Mouse (Mus musculus): ENCODE results near the gene Rtkn. TPM values are rescaled to one million over a fixed set of nuclear protein-coding genes. Genes with fewer than 3 reads are reported as not detected.

Gene Rtkn
- polyA plus RNA-seq, 1 experiment: 48.5 TPM

DNA sequence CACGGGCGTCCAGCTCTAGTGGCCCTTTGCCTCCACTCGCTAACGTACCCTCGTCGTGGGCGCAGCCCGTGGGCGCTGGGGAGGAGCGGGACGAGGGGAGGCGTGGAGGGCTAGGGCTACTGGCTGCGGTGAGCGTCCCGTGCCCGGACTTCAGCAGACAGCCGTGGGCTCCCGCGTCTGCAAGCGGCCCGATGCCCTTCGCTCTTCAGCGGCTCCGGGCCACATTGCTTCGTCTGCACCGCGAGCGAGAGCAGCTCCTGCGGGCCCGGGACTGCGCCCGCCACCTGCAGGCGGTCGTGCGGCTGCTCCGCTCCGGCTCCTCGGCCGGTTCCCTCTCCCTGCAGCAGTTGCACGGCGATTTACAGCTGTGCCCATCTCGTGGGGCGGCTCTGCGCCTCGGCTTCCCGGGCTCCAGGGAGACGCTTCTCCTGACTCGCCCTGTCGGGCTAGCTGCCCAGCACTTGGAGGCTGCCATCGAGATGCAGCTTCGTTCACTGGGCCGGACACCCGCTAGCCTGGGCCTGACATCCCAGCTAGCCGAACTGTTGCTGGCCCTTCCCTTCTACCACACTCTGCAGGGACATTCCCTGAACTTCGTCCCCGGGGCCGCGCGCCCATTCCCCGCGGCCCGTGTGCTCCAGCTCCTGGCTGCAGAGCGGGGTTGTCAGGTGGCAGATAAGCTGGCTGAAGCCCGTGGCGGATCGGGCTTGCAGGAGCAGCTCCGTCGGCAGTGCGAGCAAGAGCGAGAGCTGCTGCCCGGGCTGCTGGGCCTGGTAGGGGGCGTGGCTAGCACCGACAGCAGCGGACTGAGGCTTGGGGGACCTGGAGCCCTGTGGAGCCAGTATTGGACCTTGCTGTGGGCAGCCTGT is 33.3 kb upstream of the Rtkn start:
- peaks cover 1% of the 10 kb centered on the region for H3K27me3 ChIP-seq (replicated peaks)
- no peaks in the 10 kb centered on the region for H3K9me3 ChIP-seq
- H3K4me3 ChIP-seq (replicated peaks): peak overlapping the region; percentile 99
- H3K36me3 ChIP-seq (replicated peaks; ENCODE audit: low read length): peaks cover 33% of the 10 kb centered on the region
- H3K4me1 ChIP-seq: peaks cover 34% of the 10 kb centered on the region
- TF ChIP-seq GATA1 (IDR thresholded peaks at IDR 0.05; ENCODE audit: borderline replicate concordance, low read length): no peak
- TF ChIP-seq FLI1 (IDR thresholded peaks at IDR 0.05; ENCODE audit: low read length): no peak

DNA sequence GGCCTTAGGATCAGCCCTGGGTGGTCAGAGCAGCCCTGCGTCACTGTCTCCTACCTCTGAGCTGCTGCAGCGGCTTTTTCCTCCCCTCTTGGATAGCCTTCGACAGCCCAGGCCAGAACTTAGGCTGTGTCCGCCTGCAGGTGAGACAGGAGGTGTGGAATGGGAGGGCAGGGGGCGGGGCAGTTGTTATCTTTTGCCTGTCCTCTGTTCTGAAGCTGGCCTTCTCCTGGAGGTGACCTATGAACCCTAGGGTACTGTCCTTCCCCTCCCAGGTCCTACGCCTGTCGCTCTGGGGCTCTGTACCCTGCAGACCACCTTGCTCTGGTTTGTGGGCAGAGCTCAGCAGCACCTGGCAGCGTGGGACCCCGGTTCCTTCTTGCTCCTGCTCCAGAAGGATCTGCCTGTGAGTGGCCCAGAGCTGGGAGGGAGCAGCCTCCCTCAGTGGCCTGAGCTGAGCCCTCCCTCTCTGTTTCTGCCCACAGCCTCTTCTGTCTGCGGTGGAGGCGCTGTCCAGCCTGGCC is 32.1 kb upstream of the Rtkn start:
- Histone ChIP-seq H3K36me3 (replicated peaks; ENCODE audit: low read length) (peaks cover 41% of the 10 kb centered on the region), H3K4me3 (replicated peaks) (peak overlapping the region; percentile 69), H3K27me3 (replicated peaks) (no peaks in the 10 kb centered on the region), H3K4me1 (peaks cover 46% of the 10 kb centered on the region), H3K9me3 (no peaks in the 10 kb centered on the region)
- TF ChIP-seq FLI1 (IDR thresholded peaks at IDR 0.05; ENCODE audit: low read length) (no peak), GATA1 (IDR thresholded peaks at IDR 0.05; ENCODE audit: borderline replicate concordance, low read length) (no peak)

DNA sequence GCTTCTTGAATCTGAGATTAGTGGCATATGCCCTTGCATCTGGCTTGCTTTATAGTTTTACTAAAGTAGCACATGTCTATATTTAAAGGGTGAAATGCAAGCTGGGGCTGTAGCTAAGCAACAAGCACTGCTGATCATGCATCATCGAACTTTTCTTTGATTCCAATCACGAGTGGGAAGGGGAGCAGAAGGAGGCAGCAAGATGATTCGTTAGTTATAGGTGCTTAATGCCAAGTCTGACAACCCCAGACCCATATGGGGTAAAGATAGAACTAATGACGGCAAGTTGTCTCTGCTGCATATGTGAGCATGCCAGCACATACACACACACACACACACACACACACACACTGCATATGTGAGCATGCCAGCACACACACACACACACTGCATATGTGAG is 31.1 kb upstream of the Rtkn start:
- Histone ChIP-seq H3K27me3 (replicated peaks) (no peaks in the 10 kb centered on the region), H3K4me1 (peaks cover 52% of the 10 kb centered on the region), H3K36me3 (replicated peaks; ENCODE audit: low read length) (peaks cover 41% of the 10 kb centered on the region), H3K4me3 (replicated peaks) (no peak overlapping the region), H3K9me3 (no peaks in the 10 kb centered on the region)
- TF ChIP-seq GATA1 (IDR thresholded peaks at IDR 0.05; ENCODE audit: borderline replicate concordance, low read length): no peak
- no peak for TF ChIP-seq FLI1 (IDR thresholded peaks at IDR 0.05; ENCODE audit: low read length)

DNA sequence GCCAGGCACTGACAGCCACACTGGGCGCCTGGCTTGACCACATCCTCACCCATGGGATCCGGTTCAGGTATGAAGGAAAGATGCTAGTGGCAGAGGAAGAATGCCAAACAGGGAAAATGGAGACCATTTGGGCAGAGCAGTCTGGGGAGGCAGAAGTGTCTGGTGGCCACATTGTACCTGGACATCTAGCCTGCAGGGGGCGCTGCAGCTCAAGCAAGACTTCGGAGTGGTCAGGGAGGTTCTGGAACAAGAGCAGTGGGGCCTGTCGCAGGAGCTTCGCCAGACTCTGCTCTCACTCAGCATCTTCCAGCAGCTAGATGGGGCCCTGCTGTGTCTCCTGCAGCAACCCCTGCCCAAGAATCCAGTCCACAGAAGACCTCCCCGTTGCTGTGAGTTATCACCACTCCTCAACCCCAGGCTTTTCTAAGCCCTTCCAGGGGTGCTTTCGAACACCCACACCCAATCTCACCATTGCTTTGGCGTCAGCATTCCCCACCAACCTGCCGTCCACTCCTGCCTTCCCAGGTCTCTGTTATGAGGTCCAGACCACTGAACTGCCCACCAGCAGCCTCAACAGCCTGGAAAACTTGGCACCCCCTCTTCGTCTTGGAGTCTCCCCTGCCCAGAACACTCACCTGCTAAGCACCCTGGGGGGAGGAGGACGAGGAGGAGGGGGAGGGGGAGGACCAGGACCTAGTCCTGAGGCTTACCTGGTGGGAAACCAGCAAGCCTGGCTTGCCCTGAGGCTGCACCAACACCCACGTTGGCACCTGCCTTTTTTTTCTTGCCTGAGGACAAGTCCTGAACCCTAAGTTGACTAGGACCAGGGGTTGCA is 27.5 kb upstream of the Rtkn start:
- peaks cover 62% of the 10 kb centered on the region for H3K4me1 ChIP-seq
- no peaks in the 10 kb centered on the region for H3K27me3 ChIP-seq (replicated peaks)
- peaks cover 63% of the 10 kb centered on the region for H3K36me3 ChIP-seq (replicated peaks; ENCODE audit: low read length)
- H3K4me3 ChIP-seq (replicated peaks): peak overlapping the region; percentile 100
- H3K9me3 ChIP-seq: no peaks in the 10 kb centered on the region
- no peak for TF ChIP-seq FLI1 (IDR thresholded peaks at IDR 0.05; ENCODE audit: low read length)
- no peak for TF ChIP-seq GATA1 (IDR thresholded peaks at IDR 0.05; ENCODE audit: borderline replicate concordance, low read length)

DNA sequence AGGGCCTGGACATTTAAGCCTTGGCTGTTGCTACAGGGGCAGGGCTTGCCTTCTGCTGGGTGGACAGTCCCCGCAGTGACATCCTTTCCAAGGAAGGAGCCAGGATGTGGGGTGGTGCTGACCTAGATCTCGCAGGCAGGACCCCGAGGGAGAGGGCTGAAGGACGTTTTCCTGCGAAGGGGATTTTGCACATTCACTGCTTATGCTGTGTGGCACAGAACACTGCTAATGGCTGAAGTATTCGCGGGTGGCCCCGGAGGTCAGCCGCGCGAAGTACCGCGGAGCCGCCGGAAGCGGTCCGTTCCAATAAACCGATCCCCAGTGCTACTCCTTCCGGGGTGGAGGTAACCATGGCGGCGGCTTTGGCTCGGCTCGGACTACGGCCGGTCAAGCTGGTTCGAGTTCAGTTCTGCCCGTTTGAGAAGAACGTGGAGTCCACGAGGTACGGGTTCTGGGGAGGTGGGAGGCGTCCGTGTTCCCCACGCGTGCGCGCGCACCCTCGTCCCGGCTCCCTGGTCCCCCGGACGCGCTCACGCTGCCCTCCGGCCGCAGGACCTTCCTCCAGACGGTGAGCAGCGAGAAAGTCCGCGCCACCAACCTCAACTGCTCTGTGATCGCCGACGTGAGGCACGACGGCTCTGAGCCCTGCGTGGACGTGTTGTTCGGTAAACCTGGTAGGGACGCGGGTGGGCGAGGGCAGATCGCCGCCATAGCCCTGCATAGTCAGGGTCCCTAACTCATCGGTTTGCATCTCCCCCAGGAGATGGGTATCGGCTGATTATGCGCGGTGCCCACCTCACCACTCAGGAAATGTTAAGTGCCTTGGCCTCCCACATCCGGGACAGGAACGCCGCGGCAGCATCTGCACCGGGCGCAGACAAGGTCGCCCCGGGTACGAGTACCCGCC is 26.2 kb upstream of the Rtkn start, which contains the start of gene Mrpl53:
Gene Mrpl53, plus strand, starts transcription at position 279 of the 907 bp plus-strand sequence.
- Histone ChIP-seq H3K4me1 (peaks cover 61% of the 10 kb centered on the region), H3K4me3 (replicated peaks) (peak within 1 kb of the TSS; percentile 100), H3K36me3 (replicated peaks; ENCODE audit: low read length) (peaks cover 52% of the 10 kb centered on the region), H3K9me3 (no peaks in the 10 kb centered on the region), H3K27me3 (replicated peaks) (no peaks in the 10 kb centered on the region)
- TF ChIP-seq GATA1 (IDR thresholded peaks at IDR 0.05; ENCODE audit: borderline replicate concordance, low read length): no peak
- peak; percentile 50; the same call in 1 of the 2 replicates for TF ChIP-seq FLI1 (IDR thresholded peaks at IDR 0.05; ENCODE audit: low read length)

DNA sequence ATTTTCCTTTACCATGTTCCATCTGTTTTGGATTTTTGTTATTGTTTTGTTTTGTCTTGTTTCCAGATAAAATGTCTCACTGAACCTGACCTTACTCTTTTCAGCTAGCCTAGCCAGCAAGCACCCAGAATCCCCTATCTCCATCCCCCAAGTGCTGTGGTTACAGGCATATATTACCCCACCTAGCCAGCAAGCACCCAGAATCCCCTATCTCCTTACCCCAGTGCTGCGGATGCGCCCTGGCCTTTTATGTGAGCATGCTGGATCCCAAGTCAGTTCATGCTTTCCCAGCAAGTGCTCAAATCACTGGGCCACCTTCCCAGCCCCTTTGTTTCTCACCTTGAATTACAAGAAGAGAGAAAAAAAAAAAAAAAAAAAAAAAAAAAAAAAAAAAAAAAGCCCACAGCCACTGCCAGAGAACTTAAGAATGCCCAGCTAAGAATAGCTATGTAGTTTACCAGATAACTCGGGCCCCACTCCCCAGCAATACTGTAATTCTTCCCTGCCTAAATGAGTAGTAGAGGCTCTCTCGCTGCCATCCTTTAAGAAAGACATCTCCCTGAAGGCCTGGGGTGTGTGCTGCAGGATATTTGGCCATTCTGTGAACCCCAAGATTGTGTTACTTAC is 23.6 kb upstream of the Rtkn start:
- H3K9me3 ChIP-seq: no peaks in the 10 kb centered on the region
- no peak overlapping the region for H3K4me3 ChIP-seq (replicated peaks)
- no peak for TF ChIP-seq GATA1 (IDR thresholded peaks at IDR 0.05; ENCODE audit: borderline replicate concordance, low read length)
- TF ChIP-seq FLI1 (IDR thresholded peaks at IDR 0.05; ENCODE audit: low read length): no peak
- H3K4me1 ChIP-seq: peaks cover 80% of the 10 kb centered on the region
- no peaks in the 10 kb centered on the region for H3K27me3 ChIP-seq (replicated peaks)
- peaks cover 35% of the 10 kb centered on the region for H3K36me3 ChIP-seq (replicated peaks; ENCODE audit: low read length)

DNA sequence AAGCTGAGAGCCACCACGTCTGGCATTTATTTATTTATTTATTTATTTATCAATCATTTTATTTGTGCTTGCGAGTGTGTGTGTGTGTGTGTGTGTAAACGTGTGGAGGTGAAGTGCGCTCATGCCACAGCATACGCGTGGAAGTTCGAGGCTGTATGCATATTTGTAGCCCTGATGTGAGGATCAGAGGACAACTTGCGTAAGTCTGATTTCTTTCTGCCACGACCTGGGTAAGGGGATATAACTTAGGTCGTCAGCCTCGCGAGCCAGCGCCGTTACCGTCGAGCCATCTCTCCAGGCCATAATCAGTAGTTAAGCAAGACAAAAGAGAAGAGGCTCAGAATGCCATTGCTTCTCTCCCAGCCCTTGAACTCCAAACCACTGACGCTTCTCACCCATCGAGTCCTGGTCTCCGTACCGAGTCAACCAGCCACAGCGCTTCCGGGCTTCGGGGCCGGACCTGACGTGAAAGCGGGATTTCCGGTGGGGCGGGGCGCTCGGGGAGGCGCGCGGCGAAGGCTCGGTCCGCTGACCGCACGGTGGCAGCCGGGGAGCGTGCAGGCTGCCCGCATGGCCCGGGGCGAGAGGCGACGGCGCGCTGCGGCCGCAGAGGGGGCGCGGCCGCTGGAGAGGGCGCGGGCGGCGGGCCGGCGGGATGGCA is 20.1 kb upstream of the Rtkn start, which contains the start of gene Mogs:
Gene Mogs, plus strand, starts transcription at position 486 of the 661 bp plus-strand sequence.
- H3K4me3 ChIP-seq (replicated peaks): peak within 1 kb of the TSS; percentile 97
- no peaks in the 10 kb centered on the region for H3K27me3 ChIP-seq (replicated peaks)
- peaks cover 86% of the 10 kb centered on the region for H3K4me1 ChIP-seq
- H3K36me3 ChIP-seq (replicated peaks; ENCODE audit: low read length): peaks cover 59% of the 10 kb centered on the region
- TF ChIP-seq GATA1 (IDR thresholded peaks at IDR 0.05; ENCODE audit: borderline replicate concordance, low read length) (no peak), FLI1 (IDR thresholded peaks at IDR 0.05; ENCODE audit: low read length) (peak; percentile 72; the same call in 1 of the 2 replicates)
- no peaks in the 10 kb centered on the region for H3K9me3 ChIP-seq

DNA sequence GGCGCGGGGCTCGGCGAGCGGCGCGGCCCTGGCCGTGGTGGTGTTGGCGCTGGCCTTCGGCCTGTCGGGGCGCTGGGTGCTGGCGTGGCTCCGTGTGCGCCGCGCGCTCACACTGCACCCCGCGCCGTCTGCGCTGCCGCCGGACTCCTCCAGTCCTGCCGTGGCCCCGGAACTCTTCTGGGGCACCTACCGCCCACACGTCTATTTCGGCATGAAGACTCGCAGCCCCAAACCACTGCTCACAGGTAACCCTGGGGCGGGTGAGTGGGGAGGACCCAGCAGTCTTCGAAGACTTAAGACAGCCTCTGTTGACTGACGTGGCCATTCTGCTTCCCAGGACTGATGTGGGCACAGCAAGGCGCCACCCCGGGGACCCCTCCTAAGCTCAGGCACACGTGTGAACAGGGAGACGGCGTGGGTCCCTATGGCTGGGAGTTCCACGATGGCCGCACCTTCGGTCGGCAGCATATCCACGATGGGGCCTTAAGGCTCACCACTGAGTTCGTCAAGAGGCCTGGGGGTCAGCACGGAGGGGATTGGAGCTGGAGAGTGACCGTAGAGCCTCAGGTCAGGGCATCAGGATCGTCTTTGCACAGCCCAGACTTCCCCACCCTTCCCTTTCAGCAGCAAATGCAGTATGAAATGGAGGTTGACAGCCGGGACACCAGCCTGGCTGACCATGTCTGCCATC is 19.4 kb upstream of the Rtkn start:
- Histone ChIP-seq H3K4me3 (replicated peaks) (peak overlapping the region; percentile 97), H3K4me1 (peaks cover 86% of the 10 kb centered on the region), H3K27me3 (replicated peaks) (no peaks in the 10 kb centered on the region), H3K9me3 (no peaks in the 10 kb centered on the region), H3K36me3 (replicated peaks; ENCODE audit: low read length) (peaks cover 52% of the 10 kb centered on the region)
- TF ChIP-seq GATA1 (IDR thresholded peaks at IDR 0.05; ENCODE audit: borderline replicate concordance, low read length): no peak
- TF ChIP-seq FLI1 (IDR thresholded peaks at IDR 0.05; ENCODE audit: low read length): no peak

All from megakaryocyte, embryonic 14.5 days (primary cell).